Mouse (Mus musculus): ENCODE results near the gene Hand1. TPM values are rescaled to one million over a fixed set of nuclear protein-coding genes. Genes with fewer than 3 reads are reported as not detected.

The Hand1 gene
- polyA plus RNA-seq, 1 experiment from 2014 or later, result 0.13 TPM

DNA sequence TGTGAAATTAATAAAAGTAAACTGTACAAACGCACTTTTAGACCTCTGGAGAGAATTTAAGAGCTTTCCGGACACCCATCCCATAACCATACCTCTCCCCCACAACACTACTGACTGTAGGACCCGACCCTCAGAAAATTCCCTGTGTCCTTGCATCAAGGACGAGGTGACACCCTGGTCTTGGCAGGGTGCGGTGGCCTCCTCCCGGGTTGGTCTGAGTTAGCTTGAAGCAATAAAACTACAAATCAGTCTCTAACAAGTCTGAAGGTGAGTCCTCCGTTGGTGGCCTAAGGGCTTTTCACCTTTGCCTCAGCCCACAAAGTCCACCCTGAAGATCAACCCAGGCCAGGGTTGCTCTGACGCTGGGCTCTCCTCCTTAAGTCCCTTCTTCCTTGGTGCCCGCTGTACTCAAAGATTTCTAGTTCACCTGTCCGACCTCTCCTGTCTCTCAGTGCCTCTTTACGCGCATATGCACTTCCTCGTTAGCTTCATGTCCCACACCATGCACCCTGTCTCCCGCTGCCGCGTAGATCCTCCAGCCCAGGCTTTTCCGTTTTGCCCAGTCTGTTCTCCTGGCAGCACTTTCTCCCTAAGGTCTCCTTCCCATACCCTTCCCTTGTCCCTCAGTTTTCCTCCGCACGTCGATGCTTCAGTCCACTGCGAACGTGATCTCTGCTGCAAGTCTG, 32.2 kb downstream of the Hand1 start:
- TF ChIP-seq CTCF (IDR thresholded peaks at IDR 0.05; ENCODE audit: low read depth), result no peak
- Histone ChIP-seq H3K27me3 (ENCODE audit: insufficient read depth, low read length) (no peaks in the 10 kb centered on the region), H3K27ac (peak overlapping the region; percentile 80), H3K4me3 (replicated peaks; ENCODE audit: low read depth, low read length) (peak overlapping the region; percentile 95), H3K4me1 (replicated peaks; ENCODE audit: insufficient read depth, low read length) (no peaks in the 10 kb centered on the region; the same call in 1 of the 2 replicates), H3K36me3 (ENCODE audit: insufficient read depth, low read length) (no peaks in the 10 kb centered on the region), H3K9ac (ENCODE audit: low read depth, low read length) (peak overlapping the region; percentile 92), H3K4me2 (ENCODE audit: low read length) (peak overlapping the region; percentile 98), H3K9me3 (replicated peaks; ENCODE audit: low read length) (no peaks in the 10 kb centered on the region)
- WGBS, result 11% methylated on average over 22 of the region's 22 CpGs
- ATAC-seq (replicated peaks; ENCODE audit: low FRiP score, low read depth) (no peak), DNase-seq (ENCODE audit: low spot score) (peak; percentile 31)

DNA sequence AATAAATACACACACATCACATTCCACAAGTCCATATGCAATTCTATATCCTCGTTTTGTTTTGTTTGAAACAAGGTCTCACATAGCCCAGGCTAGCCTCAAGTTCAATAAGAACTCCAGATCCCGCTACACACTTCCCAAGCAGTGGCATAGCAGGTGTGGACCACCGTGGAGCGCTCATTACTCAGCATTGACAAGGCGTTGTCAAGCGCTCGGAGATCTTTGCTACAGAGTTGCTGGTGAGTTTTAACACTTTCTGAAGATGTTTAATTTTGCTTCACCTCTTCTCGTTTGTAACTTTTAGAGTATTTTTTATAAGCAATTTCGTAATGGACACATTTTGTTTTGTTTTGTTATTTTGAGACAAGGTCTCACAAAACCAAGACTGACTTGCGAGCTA, 33.2 kb downstream of the Hand1 start:
- no peak for TF ChIP-seq CTCF (IDR thresholded peaks at IDR 0.05; ENCODE audit: low read depth)
- ATAC-seq (replicated peaks; ENCODE audit: low FRiP score, low read depth), result no peak
- no peaks in the 10 kb centered on the region for H3K9me3 ChIP-seq (replicated peaks; ENCODE audit: low read length)

DNA sequence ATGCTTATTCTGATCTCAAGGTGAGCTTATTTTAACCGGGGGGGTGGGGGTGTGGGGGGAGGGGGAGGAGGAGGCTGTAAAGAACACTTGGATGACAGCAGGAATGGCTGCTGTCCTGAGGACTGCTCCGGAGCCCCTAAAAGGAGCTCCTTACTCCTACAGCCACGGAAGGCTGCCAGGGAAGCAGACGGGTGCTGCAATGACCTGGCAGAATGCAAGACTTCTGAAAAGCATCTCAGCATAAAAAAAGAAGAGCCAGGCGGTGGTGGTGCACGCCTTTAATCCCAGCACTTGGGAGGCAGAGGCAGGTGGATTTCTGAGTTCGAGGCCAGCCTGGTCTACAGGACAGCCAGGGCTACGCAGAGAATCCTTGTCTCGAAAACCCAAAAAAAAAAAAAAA, 34.8 kb downstream of the Hand1 start:
- Histone ChIP-seq H3K4me2 (ENCODE audit: low read length) (no peak overlapping the region), H3K36me3 (ENCODE audit: insufficient read depth, low read length) (no peaks in the 10 kb centered on the region), H3K27ac (no peak overlapping the region), H3K9ac (ENCODE audit: low read depth, low read length) (no peak overlapping the region), H3K4me1 (replicated peaks; ENCODE audit: insufficient read depth, low read length) (no peaks in the 10 kb centered on the region; the same call in 1 of the 2 replicates), H3K9me3 (replicated peaks; ENCODE audit: low read length) (no peaks in the 10 kb centered on the region), H3K4me3 (replicated peaks; ENCODE audit: low read depth, low read length) (no peak overlapping the region), H3K27me3 (ENCODE audit: insufficient read depth, low read length) (no peaks in the 10 kb centered on the region)
- TF ChIP-seq CTCF (IDR thresholded peaks at IDR 0.05; ENCODE audit: low read depth), result no peak
- DNase-seq (ENCODE audit: low spot score) (no peak), ATAC-seq (replicated peaks; ENCODE audit: low FRiP score, low read depth) (no peak)
- 77% methylated on average over 9 of the region's 9 CpGs for WGBS

More for the DNA sequence above, 33.2 kb downstream of the Hand1 start:
- H3K4me2 ChIP-seq (ENCODE audit: low read length), result no peak overlapping the region
- no peak for DNase-seq (ENCODE audit: low spot score)
- no peak overlapping the region for H3K9ac ChIP-seq (ENCODE audit: low read depth, low read length)
- H3K4me1 ChIP-seq (replicated peaks; ENCODE audit: insufficient read depth, low read length), result no peaks in the 10 kb centered on the region; the same call in 1 of the 2 replicates
- H3K27ac ChIP-seq, result no peak overlapping the region
- H3K36me3 ChIP-seq (ENCODE audit: insufficient read depth, low read length), result no peaks in the 10 kb centered on the region
- H3K27me3 ChIP-seq (ENCODE audit: insufficient read depth, low read length), result no peaks in the 10 kb centered on the region
- WGBS, result 88% methylated on average over 10 of the region's 10 CpGs
- no peak overlapping the region for H3K4me3 ChIP-seq (replicated peaks; ENCODE audit: low read depth, low read length)

DNA sequence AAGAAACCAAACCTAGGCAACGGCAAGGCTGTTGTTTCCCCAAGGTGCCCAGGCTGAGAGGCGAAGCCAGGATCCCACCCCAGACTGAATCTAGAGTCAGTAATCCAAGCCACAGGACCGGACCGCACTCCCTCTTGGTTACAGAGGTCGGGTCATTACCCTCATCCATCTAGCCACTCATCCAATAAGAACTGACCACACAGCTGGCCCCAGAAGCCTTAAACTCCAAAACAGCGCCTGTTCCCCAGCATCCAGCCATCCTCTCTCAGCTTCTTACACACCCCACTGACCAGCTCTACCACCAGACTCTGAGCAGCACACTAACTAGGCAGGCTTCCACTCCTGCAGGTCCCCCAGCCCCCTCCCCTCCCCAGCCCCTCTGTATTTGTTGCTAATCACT, 37.5 kb downstream of the Hand1 start:
- 26% methylated on average over 6 of the region's 6 CpGs for WGBS
- Histone ChIP-seq H3K27me3 (ENCODE audit: insufficient read depth, low read length) (no peaks in the 10 kb centered on the region), H3K4me3 (replicated peaks; ENCODE audit: low read depth, low read length) (no peak overlapping the region), H3K4me1 (replicated peaks; ENCODE audit: insufficient read depth, low read length) (no peaks in the 10 kb centered on the region), H3K36me3 (ENCODE audit: insufficient read depth, low read length) (no peaks in the 10 kb centered on the region), H3K9ac (ENCODE audit: low read depth, low read length) (no peak overlapping the region), H3K27ac (no peak overlapping the region), H3K9me3 (replicated peaks; ENCODE audit: low read length) (no peaks in the 10 kb centered on the region), H3K4me2 (ENCODE audit: low read length) (no peak overlapping the region)
- ATAC-seq (replicated peaks; ENCODE audit: low FRiP score, low read depth), result peak; percentile 49
- peak; percentile 66 for DNase-seq (ENCODE audit: low spot score)
- no peak for TF ChIP-seq CTCF (IDR thresholded peaks at IDR 0.05; ENCODE audit: low read depth)

DNA sequence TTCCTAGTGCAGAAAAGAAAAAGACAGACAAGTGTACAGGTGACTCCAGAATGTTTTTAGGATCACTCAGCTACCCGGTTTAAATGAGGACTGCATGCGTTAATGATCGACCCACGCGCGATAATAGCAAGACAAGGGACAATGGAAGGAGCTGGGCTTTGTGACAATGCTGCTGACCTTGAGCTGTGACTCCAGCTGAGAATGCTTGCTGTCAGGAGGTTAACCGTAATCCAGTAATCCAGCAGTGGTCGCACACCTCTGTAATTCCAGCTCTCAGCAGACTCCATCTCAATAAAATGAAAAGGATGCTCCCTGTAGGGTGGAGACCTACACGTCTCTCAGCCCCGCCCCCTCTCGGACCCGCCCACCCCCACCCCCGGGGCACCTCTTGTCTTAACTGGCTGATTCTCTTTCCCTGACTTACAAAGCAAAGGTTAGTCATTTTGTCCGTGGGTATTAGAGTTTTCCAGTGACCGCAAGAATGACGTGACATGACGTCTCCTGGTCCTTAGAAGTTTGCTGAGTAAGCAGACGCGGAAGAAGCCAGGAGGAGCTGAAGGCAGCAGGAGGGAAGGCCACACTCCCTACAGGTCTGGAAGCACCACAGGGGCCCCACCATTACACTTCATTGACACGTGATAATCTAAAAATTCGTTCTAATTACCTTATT, 41.6 kb downstream of the Hand1 start:
- 34% methylated on average over 21 of the region's 21 CpGs for WGBS
- ATAC-seq (replicated peaks; ENCODE audit: low FRiP score, low read depth), result no peak

DNA sequence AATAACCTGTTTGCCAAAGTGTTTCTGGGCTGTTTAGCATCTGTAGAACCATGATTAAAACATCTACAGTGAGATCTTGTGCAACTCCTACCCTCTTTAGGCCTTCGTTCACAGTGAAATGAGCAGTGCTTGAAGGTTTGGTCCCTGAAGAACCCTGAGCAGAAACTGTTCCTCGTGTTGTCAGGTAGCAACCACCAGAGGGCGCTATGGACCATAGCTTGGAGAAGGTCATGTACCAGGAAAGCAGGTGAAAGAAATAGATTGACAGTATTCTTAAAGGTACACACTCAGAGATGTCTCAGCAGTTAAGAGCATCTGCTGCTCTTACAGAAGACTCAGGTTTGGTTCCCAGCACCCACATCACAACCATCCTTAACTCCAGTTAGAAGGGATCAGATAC, 44.7 kb downstream of the Hand1 start:
- Histone ChIP-seq H3K27me3 (ENCODE audit: insufficient read depth, low read length) (no peaks in the 10 kb centered on the region), H3K9me3 (replicated peaks; ENCODE audit: low read length) (no peaks in the 10 kb centered on the region), H3K4me2 (ENCODE audit: low read length) (no peak overlapping the region), H3K4me1 (replicated peaks; ENCODE audit: insufficient read depth, low read length) (no peaks in the 10 kb centered on the region; the same call in 1 of the 2 replicates), H3K36me3 (ENCODE audit: insufficient read depth, low read length) (no peaks in the 10 kb centered on the region), H3K9ac (ENCODE audit: low read depth, low read length) (no peak overlapping the region), H3K4me3 (replicated peaks; ENCODE audit: low read depth, low read length) (no peak overlapping the region), H3K27ac (no peak overlapping the region)
- 45% methylated on average over 3 of the region's 3 CpGs for WGBS
- ATAC-seq (replicated peaks; ENCODE audit: low FRiP score, low read depth), result no peak
- DNase-seq (ENCODE audit: low spot score), result peak; percentile 36
- TF ChIP-seq CTCF (IDR thresholded peaks at IDR 0.05; ENCODE audit: low read depth), result peak; percentile 67

More for the DNA sequence above, 41.6 kb downstream of the Hand1 start:
- Histone ChIP-seq H3K9ac (ENCODE audit: low read depth, low read length) (no peak overlapping the region), H3K9me3 (replicated peaks; ENCODE audit: low read length) (no peaks in the 10 kb centered on the region), H3K4me3 (replicated peaks; ENCODE audit: low read depth, low read length) (no peak overlapping the region), H3K36me3 (ENCODE audit: insufficient read depth, low read length) (no peaks in the 10 kb centered on the region), H3K4me2 (ENCODE audit: low read length) (no peak overlapping the region), H3K4me1 (replicated peaks; ENCODE audit: insufficient read depth, low read length) (no peaks in the 10 kb centered on the region; the same call in 1 of the 2 replicates), H3K27ac (no peak overlapping the region), H3K27me3 (ENCODE audit: insufficient read depth, low read length) (no peaks in the 10 kb centered on the region)
- DNase-seq (ENCODE audit: low spot score), result no peak
- TF ChIP-seq CTCF (IDR thresholded peaks at IDR 0.05; ENCODE audit: low read depth), result no peak
